Mouse (Mus musculus): Measurements from ENCODE around the gene Psme1. TPM values are rescaled to one million over a fixed set of nuclear protein-coding genes. Genes with fewer than 3 reads are reported as not detected.

Gene Psme1
- polyA plus RNA-seq, 1 experiment from 2014 or later = 159 TPM

DNA sequence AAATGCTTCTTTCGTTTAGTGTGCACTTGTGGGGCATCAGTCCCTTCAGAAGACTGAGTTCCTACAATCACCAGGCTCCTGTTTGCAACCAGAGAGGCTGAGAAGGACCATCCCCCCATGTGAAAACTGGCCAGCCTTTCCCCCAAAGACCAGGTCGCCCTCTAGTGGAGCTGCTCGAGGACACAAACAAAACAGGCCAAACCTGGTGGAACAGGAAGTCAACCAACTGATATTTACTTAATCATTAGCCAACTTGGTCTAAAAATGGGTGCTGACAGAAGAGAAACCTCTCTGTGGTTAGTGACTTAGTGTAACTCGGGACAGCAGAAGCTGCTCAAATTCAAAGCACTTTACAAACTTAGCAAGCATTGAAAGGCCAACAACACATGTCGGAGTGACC is 20.9 kb upstream of the Psme1 start:
- Histone ChIP-seq H3K4me1 (peaks cover 17% of the 10 kb centered on the region), H3K4me2 (0 out of 2 replicates have a peak overlapping the region, but pooled peaks have one; percentile 16), H3K27ac (peak overlapping the region; percentile 84), H3K36me3 (no peaks in the 10 kb centered on the region), H3K9me3 (no peaks in the 10 kb centered on the region), H3K9ac (no peak overlapping the region), H3K27me3 (replicated peaks) (no peaks in the 10 kb centered on the region), H3K4me3 (replicated peaks) (no peak overlapping the region)
- ATAC-seq (ENCODE audit: insufficient read depth, low FRiP score, low read depth) = no peak
- WGBS = 22% methylated on average over 5 of the region's 5 CpGs

DNA sequence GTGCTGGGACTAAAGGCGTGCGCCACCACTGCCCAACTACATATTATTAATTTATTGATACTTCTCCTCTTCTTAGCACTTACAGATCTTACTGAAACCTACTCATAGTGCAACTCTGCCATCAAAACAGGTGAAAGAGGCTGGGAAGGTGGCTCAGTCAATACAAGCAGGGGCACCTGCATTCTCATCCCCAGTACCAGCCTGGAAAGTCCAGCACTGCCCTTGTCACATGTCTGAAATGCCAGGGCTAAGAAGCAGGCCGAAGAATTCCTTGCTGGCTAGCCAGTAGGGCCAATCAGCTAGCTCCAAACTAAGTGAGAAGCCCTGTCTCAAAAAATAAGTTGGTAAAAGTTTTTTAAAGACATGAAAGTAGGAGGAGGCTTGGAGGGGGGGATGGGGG is 20.3 kb upstream of the Psme1 start:
- Histone ChIP-seq H3K4me3 (replicated peaks) (no peak overlapping the region), H3K4me2 (no peak overlapping the region), H3K9me3 (no peaks in the 10 kb centered on the region), H3K27ac (peak overlapping the region; percentile 84), H3K9ac (no peak overlapping the region), H3K4me1 (peaks cover 20% of the 10 kb centered on the region), H3K36me3 (no peaks in the 10 kb centered on the region), H3K27me3 (replicated peaks) (no peaks in the 10 kb centered on the region)
- ATAC-seq (ENCODE audit: insufficient read depth, low FRiP score, low read depth) = no peak
- WGBS = 87% methylated on average over 3 of the region's 3 CpGs

GRCm38 (mm10) chr14:55558740-55559448 is 19.0 kb upstream of the Psme1 start:
- Histone ChIP-seq H3K9ac (no peak overlapping the region), H3K4me3 (replicated peaks) (no peak overlapping the region), H3K36me3 (peaks cover 6% of the 10 kb centered on the region; the same call in 1 of the 2 replicates), H3K27ac (peak overlapping the region; percentile 98), H3K4me1 (peaks cover 20% of the 10 kb centered on the region), H3K27me3 (replicated peaks) (no peaks in the 10 kb centered on the region), H3K4me2 (peak overlapping the region; percentile 80), H3K9me3 (no peaks in the 10 kb centered on the region)
- no peak for ATAC-seq (ENCODE audit: insufficient read depth, low FRiP score, low read depth)
- 48% methylated on average over 6 of the region's 6 CpGs for WGBS

- Histone ChIP-seq H3K27ac (peak within 1 kb of the TSS; percentile 98), H3K4me2 (peak within 1 kb of the TSS; percentile 80), H3K4me3 (replicated peaks) (peak within 1 kb of the TSS; percentile 64), H3K4me1 (peaks cover 20% of the 10 kb centered on the region), H3K27me3 (replicated peaks) (no peaks in the 10 kb centered on the region), H3K9ac (peak within 1 kb of the TSS; percentile 49), H3K36me3 (peaks cover 13% of the 10 kb centered on the region; the same call in 1 of the 2 replicates), H3K9me3 (no peaks in the 10 kb centered on the region)
- peak; percentile 84 for ATAC-seq (ENCODE audit: insufficient read depth, low FRiP score, low read depth)
- WGBS = under 1% methylated on average over 27 of the region's 27 CpGs
Observed at GRCm38 (mm10) chr14:55559799-55560201, 18.1 kb upstream of the Psme1 start, which contains the start of gene Dcaf11. TSS of gene Dcaf11 (plus strand) at chr14:55560006.

DNA sequence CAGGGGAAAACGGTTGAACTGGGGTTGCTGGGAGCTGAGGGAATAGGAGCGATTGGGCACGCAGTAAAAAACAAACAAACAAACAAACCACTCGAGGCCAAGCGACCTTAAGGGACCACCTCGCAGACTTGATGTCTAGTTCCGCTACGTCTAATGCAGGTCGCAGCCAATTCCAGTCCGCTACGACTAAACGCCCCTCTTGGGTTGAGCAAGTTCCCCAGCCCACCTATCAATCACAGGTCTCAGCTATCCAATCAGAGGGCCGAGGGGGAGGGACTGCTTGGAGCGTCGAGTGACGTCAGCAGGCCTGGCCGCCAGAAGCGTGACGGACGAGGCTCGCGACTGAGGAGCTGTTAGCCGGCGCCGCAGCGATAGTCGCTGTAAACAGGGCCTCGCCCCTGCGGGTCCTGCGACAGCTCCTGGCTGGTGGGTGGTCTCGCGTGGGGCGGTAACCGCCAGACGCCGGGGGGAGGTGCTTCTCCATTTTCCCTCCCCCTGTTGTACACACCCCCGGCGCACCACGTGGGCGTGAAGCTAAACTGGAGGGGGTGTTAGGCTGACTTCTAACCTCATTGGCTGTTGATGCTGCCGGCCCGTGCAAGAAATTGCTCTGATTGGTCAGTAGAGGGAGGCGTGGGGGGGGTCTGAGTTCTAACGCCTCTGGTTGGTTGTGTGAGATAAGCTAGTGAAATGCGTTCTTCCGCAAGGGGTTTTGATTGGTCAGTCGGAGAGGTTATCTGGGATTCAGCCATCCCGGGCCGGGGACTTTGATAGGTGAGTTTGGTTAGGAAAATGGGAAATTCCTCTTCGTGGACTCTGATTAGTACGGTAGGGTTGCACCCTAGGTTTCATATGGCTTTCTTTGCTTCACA is 17.5 kb upstream of the Psme1 start, which contains the start of gene A730061H03Rik:
TSS of gene A730061H03Rik (minus strand) at position 205 of the 872 bp plus-strand sequence.
- Histone ChIP-seq H3K9ac (peak within 1 kb of the TSS; percentile 49), H3K4me2 (peak within 1 kb of the TSS; percentile 80), H3K36me3 (peaks cover 19% of the 10 kb centered on the region; the same call in 1 of the 2 replicates), H3K27me3 (replicated peaks) (no peaks in the 10 kb centered on the region), H3K27ac (peak within 1 kb of the TSS; percentile 98), H3K4me1 (peaks cover 20% of the 10 kb centered on the region), H3K9me3 (no peaks in the 10 kb centered on the region), H3K4me3 (replicated peaks) (peak within 1 kb of the TSS; percentile 64)
- peak; percentile 91 for ATAC-seq (ENCODE audit: insufficient read depth, low FRiP score, low read depth)
- WGBS = under 1% methylated on average over 51 of the region's 51 CpGs

DNA sequence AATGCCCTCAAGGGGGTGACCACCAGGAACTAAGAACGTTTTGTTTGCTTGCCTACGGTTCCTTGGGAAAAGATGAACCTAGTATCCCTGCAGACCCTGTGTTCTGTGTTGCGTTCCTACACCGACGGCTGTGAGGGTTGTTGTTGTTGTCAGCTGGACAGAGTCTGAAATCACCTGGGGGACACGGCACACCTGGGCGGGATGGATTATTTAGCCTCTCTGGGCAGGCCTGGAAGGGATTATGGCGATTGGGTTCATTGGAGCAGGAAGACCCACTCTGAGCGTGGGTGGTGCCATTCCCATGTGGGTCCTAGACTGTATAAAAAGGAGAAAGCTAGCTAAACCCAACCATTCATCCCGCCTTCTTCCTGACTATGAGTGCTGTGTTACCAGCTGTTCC is 16.1 kb upstream of the Psme1 start:
- H3K9ac ChIP-seq = no peak overlapping the region
- no peak overlapping the region for H3K27ac ChIP-seq
- H3K4me2 ChIP-seq = peak overlapping the region; percentile 80; the same call in 1 of the 2 replicates
- no peaks in the 10 kb centered on the region for H3K9me3 ChIP-seq
- H3K4me3 ChIP-seq (replicated peaks) = no peak overlapping the region
- WGBS = 76% methylated on average over 10 of the region's 10 CpGs
- H3K27me3 ChIP-seq (replicated peaks) = no peaks in the 10 kb centered on the region
- H3K36me3 ChIP-seq = peaks cover 32% of the 10 kb centered on the region
- H3K4me1 ChIP-seq = peaks cover 20% of the 10 kb centered on the region
- ATAC-seq (ENCODE audit: insufficient read depth, low FRiP score, low read depth) = no peak

DNA sequence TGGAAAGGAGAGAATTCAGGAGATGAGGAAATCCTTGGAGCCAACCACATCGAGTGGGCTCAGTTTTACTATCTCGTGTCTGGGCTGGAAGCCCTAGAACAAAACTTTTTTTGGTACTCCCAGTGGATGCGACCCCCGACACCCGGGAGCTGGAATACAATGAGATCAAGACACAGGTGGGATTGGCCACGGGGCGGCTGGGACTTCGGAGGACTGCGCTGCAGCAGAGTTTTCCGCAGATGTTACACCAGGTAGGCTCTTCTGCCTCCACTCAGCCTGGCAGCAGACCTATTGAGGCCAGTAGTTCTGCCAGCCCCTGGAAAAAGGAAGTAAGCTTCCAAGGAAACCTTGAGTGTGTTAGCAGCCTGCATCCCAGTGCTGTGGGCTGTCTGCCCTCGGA is 14.7 kb upstream of the Psme1 start:
- H3K36me3 ChIP-seq = peaks cover 45% of the 10 kb centered on the region
- no peak overlapping the region for H3K4me2 ChIP-seq
- no peak overlapping the region for H3K9ac ChIP-seq
- H3K4me1 ChIP-seq = peaks cover 13% of the 10 kb centered on the region
- no peaks in the 10 kb centered on the region for H3K27me3 ChIP-seq (replicated peaks)
- no peaks in the 10 kb centered on the region for H3K9me3 ChIP-seq
- ATAC-seq (ENCODE audit: insufficient read depth, low FRiP score, low read depth) = no peak
- H3K4me3 ChIP-seq (replicated peaks) = no peak overlapping the region
- WGBS = 90% methylated on average over 11 of the region's 11 CpGs
- no peak overlapping the region for H3K27ac ChIP-seq

GRCm38 (mm10) chr14:55565748-55566147 is 12.2 kb upstream of the Psme1 start:
- Histone ChIP-seq H3K4me2 (no peak overlapping the region), H3K4me1 (peaks cover 13% of the 10 kb centered on the region), H3K9ac (no peak overlapping the region), H3K27ac (no peak overlapping the region), H3K9me3 (no peaks in the 10 kb centered on the region), H3K4me3 (replicated peaks) (no peak overlapping the region), H3K36me3 (peaks cover 59% of the 10 kb centered on the region), H3K27me3 (replicated peaks) (no peaks in the 10 kb centered on the region)
- ATAC-seq (ENCODE audit: insufficient read depth, low FRiP score, low read depth) = no peak
- WGBS = 70% methylated on average over 3 of the region's 3 CpGs

DNA sequence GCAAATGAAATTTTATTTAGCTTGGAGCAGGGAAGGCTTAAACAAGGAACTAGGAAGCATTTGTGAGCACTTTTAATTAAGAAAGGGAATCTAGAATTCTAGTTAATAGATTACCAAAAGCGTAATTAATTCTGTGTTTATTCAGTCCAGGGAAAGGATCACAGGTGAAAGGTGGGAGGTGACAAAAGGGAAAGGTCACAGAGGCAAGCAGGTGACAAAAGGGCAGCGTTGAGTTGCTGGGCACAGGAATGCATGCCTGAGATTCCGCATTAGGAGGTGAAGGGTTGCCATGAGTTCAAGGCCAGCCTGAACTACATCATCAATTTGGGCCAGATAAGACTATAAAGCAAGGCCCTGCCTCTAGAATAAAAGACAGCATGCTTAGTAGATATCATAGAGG is 10.4 kb upstream of the Psme1 start:
- H3K36me3 ChIP-seq = peaks cover 59% of the 10 kb centered on the region
- ATAC-seq (ENCODE audit: insufficient read depth, low FRiP score, low read depth) = no peak
- H3K27me3 ChIP-seq (replicated peaks) = no peaks in the 10 kb centered on the region
- 68% methylated on average over 3 of the region's 3 CpGs for WGBS
- H3K4me1 ChIP-seq = no peaks in the 10 kb centered on the region
- no peak overlapping the region for H3K4me2 ChIP-seq
- H3K9ac ChIP-seq = no peak overlapping the region
- H3K9me3 ChIP-seq = no peaks in the 10 kb centered on the region
- H3K27ac ChIP-seq = no peak overlapping the region
- no peak overlapping the region for H3K4me3 ChIP-seq (replicated peaks)

DNA sequence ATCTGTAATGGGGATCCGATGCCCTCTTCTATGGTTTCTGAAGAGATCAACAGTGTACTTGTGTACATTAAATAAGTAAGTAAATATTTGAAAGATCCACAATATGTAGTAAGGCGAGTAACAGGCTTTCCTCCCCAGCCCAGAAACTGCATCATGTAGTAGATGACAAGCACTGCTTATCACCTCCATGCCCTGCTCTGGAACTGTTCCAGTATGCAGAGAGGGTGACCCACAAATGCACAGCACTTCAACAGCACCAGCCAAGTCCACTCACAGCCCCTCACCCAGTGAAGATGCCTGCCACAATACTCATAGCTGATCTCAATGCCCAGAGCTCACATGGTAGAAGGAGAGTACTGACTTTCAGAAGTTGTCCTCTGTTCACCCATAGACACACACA is 7.3 kb upstream of the Psme1 start:
- no peak overlapping the region for H3K4me2 ChIP-seq
- peaks cover 38% of the 10 kb centered on the region for H3K36me3 ChIP-seq
- no peak overlapping the region for H3K4me3 ChIP-seq (replicated peaks)
- no peak overlapping the region for H3K27ac ChIP-seq
- no peak for ATAC-seq (ENCODE audit: insufficient read depth, low FRiP score, low read depth)
- WGBS = 73% methylated on average over 2 of the region's 2 CpGs
- H3K9ac ChIP-seq = no peak overlapping the region
- H3K27me3 ChIP-seq (replicated peaks) = no peaks in the 10 kb centered on the region
- no peaks in the 10 kb centered on the region for H3K9me3 ChIP-seq
- H3K4me1 ChIP-seq = no peaks in the 10 kb centered on the region

- H3K9ac ChIP-seq = no peak overlapping the region
- no peaks in the 10 kb centered on the region for H3K4me1 ChIP-seq
- no peak for ATAC-seq (ENCODE audit: insufficient read depth, low FRiP score, low read depth)
- no peak overlapping the region for H3K4me3 ChIP-seq (replicated peaks)
- H3K4me2 ChIP-seq = no peak overlapping the region
- H3K27ac ChIP-seq = no peak overlapping the region
- H3K9me3 ChIP-seq = no peaks in the 10 kb centered on the region
- peaks cover 28% of the 10 kb centered on the region for H3K36me3 ChIP-seq
- no peaks in the 10 kb centered on the region for H3K27me3 ChIP-seq (replicated peaks)
Observed at GRCm38 (mm10) chr14:55571760-55572159, 6.2 kb upstream of the Psme1 start.

GRCm38 (mm10) chr14:55575302-55575701 is 2.6 kb upstream of the Psme1 start, which contains the start of gene Fitm1:
TSS of gene Fitm1 (plus strand) at chr14:55575617.
- H3K9me3 ChIP-seq = no peaks in the 10 kb centered on the region
- H3K4me2 ChIP-seq = no peak within 1 kb of the TSS
- no peak for ATAC-seq (ENCODE audit: insufficient read depth, low FRiP score, low read depth)
- no peak within 1 kb of the TSS; the same call in 1 of the 2 replicates for H3K27ac ChIP-seq
- H3K36me3 ChIP-seq = peaks cover under 1% of the 10 kb centered on the region; the same call in 1 of the 2 replicates
- H3K27me3 ChIP-seq (replicated peaks) = no peaks in the 10 kb centered on the region
- no peak within 1 kb of the TSS for H3K9ac ChIP-seq
- peaks cover 14% of the 10 kb centered on the region for H3K4me1 ChIP-seq
- WGBS = 71% methylated on average over 8 of the region's 8 CpGs
- no peak within 1 kb of the TSS for H3K4me3 ChIP-seq (replicated peaks)

Measured in stomach, embryonic 15.5 days (tissue).